Mouse (Mus musculus) MEL (cell line): ENCODE measurements around the gene Afg3l1. TPM values are rescaled to one million over a fixed set of nuclear protein-coding genes. Genes with fewer than 3 reads are reported as not detected.

ENCODE experiments used
- DNase-seq: peaks from one replicate; pipeline ENCODE4 v3.0.0; 2011; ENCODE audit warnings: low read depth, low spot score
- H3K27ac ChIP-seq: 2 replicates; pipeline ENCODE4 v1.5.1; 2012; ENCODE audit warnings: low read depth, mild to moderate bottlenecking, control low read depth, low read length, moderate library complexity; ENCODE audit not compliant: control insufficient read depth
- H3K27me3 ChIP-seq, 2 experiments: fragments of 150-350 bp in 1 of 2; sonication (generic) in 1 of 2; 2 replicates each; pipeline ENCODE4 v1.6.1; 2012; ENCODE audit warnings: low read length in 2 of 2, mild to moderate bottlenecking in 2 of 2, improper control_type of control experiment in 1 of 2, moderate library complexity in 1 of 2; ENCODE audit not compliant: insufficient read depth in 2 of 2, control insufficient read depth in 1 of 2
- H3K36me3 ChIP-seq, 2 experiments: 2 replicates each; pipeline ENCODE4 v1.6.1; 2012 to 2014; ENCODE audit warnings: low read length in 2 of 2, improper control_type of control experiment in 1 of 2, inconsistent platforms in 1 of 2, mild to moderate bottlenecking in 1 of 2; ENCODE audit not compliant: insufficient read depth in 2 of 2, control insufficient read depth in 1 of 2
- H3K4me1 ChIP-seq, 2 experiments: fragments of 150-350 bp in 1 of 2; sonication (generic) in 1 of 2; 2 replicates each; pipeline ENCODE4 v1.6.1; 2012; ENCODE audit warnings: low read length in 2 of 2, improper control_type of control experiment in 1 of 2, mild to moderate bottlenecking in 1 of 2; ENCODE audit not compliant: insufficient read depth in 2 of 2, control insufficient read depth in 1 of 2
- H3K4me3 ChIP-seq, 2 experiments: fragments of 150-350 bp in 1 of 2; sonication (generic) in 1 of 2; 2 replicates each; pipeline ENCODE4 v1.5.1; 2012; ENCODE audit warnings: low read depth in 2 of 2, low read length in 2 of 2, mild to moderate bottlenecking in 2 of 2, moderate library complexity in 2 of 2, control low read depth in 1 of 2, improper control_type of control experiment in 1 of 2; ENCODE audit not compliant: control insufficient read depth in 1 of 2, insufficient read depth in 1 of 2
- H3K79me2 ChIP-seq: 2 replicates; pipeline ENCODE4 v1.6.1; 2012; ENCODE audit warnings: mild to moderate bottlenecking, low read length, moderate library complexity; ENCODE audit not compliant: control insufficient read depth, poor library complexity, insufficient read depth
- H3K9ac ChIP-seq: 2 replicates; pipeline ENCODE4 v1.6.1; 2012; ENCODE audit warnings: low read depth, mild to moderate bottlenecking, control low read depth, low read length, moderate library complexity; ENCODE audit not compliant: control insufficient read depth, poor library complexity, severe bottlenecking
- H3K9me3 ChIP-seq: fragments of 150-350 bp; sonication (generic); replicated peaks from 2 replicates; pipeline ENCODE4 v1.6.1; 2012; ENCODE audit warnings: mild to moderate bottlenecking, low read length, improper control_type of control experiment, moderate library complexity; ENCODE audit not compliant: insufficient read depth
- BHLHE40 ChIP-seq: IDR thresholded peaks from 2 replicates; pipeline ENCODE4 v1.6.1; 2012; ENCODE audit warnings: low read depth, mild to moderate bottlenecking, inconsistent platforms, low read length, improper control_type of control experiment, borderline replicate concordance
- CHD1 ChIP-seq: IDR thresholded peaks from 2 replicates; pipeline ENCODE4 v1.6.1; 2012; ENCODE audit warnings: low read depth, mild to moderate bottlenecking, inconsistent platforms, low read length, improper control_type of control experiment
- CTCF ChIP-seq, 3 experiments: IDR thresholded peaks in 2 of 3; conservative IDR thresholded peaks in 1 of 3; 2 replicates each; pipeline ENCODE4 v1.5.1; 2011 to 2012; ENCODE audit warnings: low read length in 3 of 3, low read depth in 2 of 3, mild to moderate bottlenecking in 2 of 3, improper control_type of control experiment in 1 of 3, inconsistent platforms in 1 of 3, mixed read lengths in 1 of 3, moderate library complexity in 1 of 3; ENCODE audit not compliant: control insufficient read depth in 1 of 3, insufficient read depth in 1 of 3, poor library complexity in 1 of 3, severe bottlenecking in 1 of 3
- E2F4 ChIP-seq: IDR thresholded peaks from 2 replicates; pipeline ENCODE4 v1.6.1; 2011; ENCODE audit warnings: low read depth, low read length, improper control_type of control experiment, borderline replicate concordance
- ELF1 ChIP-seq: IDR thresholded peaks from 2 replicates; pipeline ENCODE4 v1.6.1; 2014; ENCODE audit warnings: low read depth, mild to moderate bottlenecking, inconsistent platforms, low read length, improper control_type of control experiment, moderate library complexity
- EP300 ChIP-seq, 2 experiments: IDR thresholded peaks; 2 replicates each; pipeline ENCODE4 v1.6.1; 2011; ENCODE audit warnings: improper control_type of control experiment in 2 of 2, low read length in 2 of 2, low read depth in 1 of 2, mild to moderate bottlenecking in 1 of 2
- GABPA ChIP-seq: IDR thresholded peaks from 2 replicates; pipeline ENCODE4 v1.6.1; 2012; ENCODE audit warnings: low read depth, mild to moderate bottlenecking, inconsistent platforms, low read length, improper control_type of control experiment, moderate library complexity
- HCFC1 ChIP-seq: IDR thresholded peaks from 2 replicates; pipeline ENCODE4 v1.6.1; 2012; ENCODE audit warnings: low read depth, mild to moderate bottlenecking, inconsistent platforms, low read length, improper control_type of control experiment, moderate library complexity
- JUND ChIP-seq: IDR thresholded peaks from 2 replicates; pipeline ENCODE4 v1.6.1; 2011; ENCODE audit warnings: low read depth, mild to moderate bottlenecking, improper control_type of control experiment, low read length
- KAT2A ChIP-seq: conservative IDR thresholded peaks from 2 replicates; pipeline ENCODE4 v1.6.1; 2012; ENCODE audit warnings: low read depth, low read length, improper control_type of control experiment, inconsistent platforms
- MAFK ChIP-seq: IDR thresholded peaks from 2 replicates; pipeline ENCODE4 v1.6.1; 2011; ENCODE audit warnings: low read depth, mild to moderate bottlenecking, low read length, improper control_type of control experiment, borderline replicate concordance
- MAX ChIP-seq: IDR thresholded peaks from 2 replicates; pipeline ENCODE4 v1.6.1; 2011; ENCODE audit warnings: low read length, improper control_type of control experiment
- MAZ ChIP-seq: IDR thresholded peaks from 2 replicates; pipeline ENCODE4 v1.6.1; 2012; ENCODE audit warnings: low read depth, mild to moderate bottlenecking, inconsistent platforms, low read length, improper control_type of control experiment
- MEF2A ChIP-seq: IDR thresholded peaks from 2 replicates; pipeline ENCODE4 v1.6.1; 2014; ENCODE audit warnings: low read depth, mild to moderate bottlenecking, inconsistent platforms, low read length, improper control_type of control experiment; ENCODE audit not compliant: poor library complexity, insufficient replicate concordance, severe bottlenecking; ENCODE audit errors: extremely low read depth
- MXI1 ChIP-seq: IDR thresholded peaks from 2 replicates; pipeline ENCODE4 v1.6.1; 2011; ENCODE audit warnings: mild to moderate bottlenecking, low read depth, low read length, improper control_type of control experiment
- MYB ChIP-seq: IDR thresholded peaks from 2 replicates; pipeline ENCODE4 v1.6.1; 2011; ENCODE audit warnings: mild to moderate bottlenecking, low read depth, low read length, improper control_type of control experiment
- MYC ChIP-seq: IDR thresholded peaks from 2 replicates; pipeline ENCODE4 v1.6.1; 2011; ENCODE audit warnings: low read depth, mild to moderate bottlenecking, low read length, improper control_type of control experiment, moderate library complexity
- NELFE ChIP-seq: IDR thresholded peaks from 2 replicates; pipeline ENCODE4 v1.6.1; 2011; ENCODE audit warnings: low read depth, low read length, improper control_type of control experiment
- NRF1 ChIP-seq: IDR thresholded peaks from 2 replicates; pipeline ENCODE4 v1.6.1; 2014; ENCODE audit warnings: low read depth, mild to moderate bottlenecking, inconsistent platforms, low read length, improper control_type of control experiment, moderate library complexity; ENCODE audit not compliant: poor library complexity, insufficient read depth, severe bottlenecking
- POLR2A ChIP-seq, 2 experiments: IDR thresholded peaks; 2 replicates each; pipeline ENCODE4 v1.6.1; 2011 to 2012; ENCODE audit warnings: low read length in 2 of 2, mild to moderate bottlenecking in 2 of 2, control low read depth in 1 of 2, improper control_type of control experiment in 1 of 2, low read depth in 1 of 2, moderate library complexity in 1 of 2; ENCODE audit not compliant: control insufficient read depth in 1 of 2, insufficient read depth in 1 of 2, poor library complexity in 1 of 2
- POLR2AphosphoS2 ChIP-seq: IDR thresholded peaks from 2 replicates; pipeline ENCODE4 v1.6.1; 2011; ENCODE audit warnings: low read length, improper control_type of control experiment
- POLR2AphosphoS5 ChIP-seq: IDR thresholded peaks from 2 replicates; pipeline ENCODE4 v1.6.1; 2012; ENCODE audit warnings: low read depth, borderline replicate concordance, mild to moderate bottlenecking, inconsistent platforms, low read length, moderate library complexity, mixed read lengths
- RAD21 ChIP-seq: IDR thresholded peaks from 2 replicates; pipeline ENCODE4 v1.6.1; 2011; ENCODE audit warnings: mild to moderate bottlenecking, low read depth, low read length, improper control_type of control experiment
- RCOR1 ChIP-seq: IDR thresholded peaks from 2 replicates; pipeline ENCODE4 v1.6.1; 2012; ENCODE audit warnings: low read depth, mild to moderate bottlenecking, inconsistent platforms, low read length, improper control_type of control experiment
- SIN3A ChIP-seq: IDR thresholded peaks from 2 replicates; pipeline ENCODE4 v1.6.1; 2012; ENCODE audit warnings: low read length, improper control_type of control experiment, inconsistent platforms
- SMC3 ChIP-seq: IDR thresholded peaks from 2 replicates; pipeline ENCODE4 v1.6.1; 2011; ENCODE audit warnings: low read depth, low read length, improper control_type of control experiment
- TAL1 ChIP-seq: IDR thresholded peaks from 2 replicates; pipeline ENCODE4 v1.6.1; 2012; ENCODE audit warnings: mild to moderate bottlenecking, inconsistent platforms, low read length, moderate library complexity, mixed read lengths
- TBP ChIP-seq: IDR thresholded peaks from 2 replicates; pipeline ENCODE4 v1.8.0; 2011; ENCODE audit warnings: low read depth, low read length, improper control_type of control experiment
- UBTF ChIP-seq: IDR thresholded peaks from 2 replicates; pipeline ENCODE4 v1.6.1; 2012; ENCODE audit warnings: low read depth, mild to moderate bottlenecking, inconsistent platforms, low read length, improper control_type of control experiment, moderate library complexity, borderline replicate concordance; ENCODE audit not compliant: insufficient read depth
- USF1 ChIP-seq: IDR thresholded peaks from 2 replicates; pipeline ENCODE4 v1.6.1; 2014; ENCODE audit warnings: low read depth, mild to moderate bottlenecking, inconsistent platforms, low read length, improper control_type of control experiment, moderate library complexity
- USF2 ChIP-seq, 2 experiments: IDR thresholded peaks; 2 replicates each; pipeline ENCODE4 v1.6.1; 2011 to 2012; ENCODE audit warnings: improper control_type of control experiment in 2 of 2, low read length in 2 of 2, borderline replicate concordance in 1 of 2, inconsistent platforms in 1 of 2, low read depth in 1 of 2, mild to moderate bottlenecking in 1 of 2; ENCODE audit not compliant: insufficient read depth in 1 of 2
- ZC3H11A ChIP-seq: IDR thresholded peaks from 2 replicates; pipeline ENCODE4 v1.6.1; 2012; ENCODE audit warnings: low read depth, mild to moderate bottlenecking, inconsistent platforms, low read length, improper control_type of control experiment
- ZKSCAN1 ChIP-seq: IDR thresholded peaks from 2 replicates; pipeline ENCODE4 v1.6.1; 2012; ENCODE audit warnings: low read depth, mild to moderate bottlenecking, inconsistent platforms, low read length, improper control_type of control experiment, moderate library complexity
- ZMIZ1 ChIP-seq: IDR thresholded peaks from 2 replicates; pipeline ENCODE4 v1.6.1; 2012; ENCODE audit warnings: low read depth, mild to moderate bottlenecking, inconsistent platforms, low read length, improper control_type of control experiment, moderate library complexity
- ZNF384 ChIP-seq: IDR thresholded peaks from 2 replicates; pipeline ENCODE4 v1.6.1; 2012; ENCODE audit warnings: low read depth, mild to moderate bottlenecking, inconsistent platforms, low read length, improper control_type of control experiment
- polyA plus RNA-seq, 2 experiments: library from polyadenylated mRNA; stranded (reverse) in 1 of 2; unstranded in 1 of 2; fragments of >175 nt in 1 of 2; fragments of >200 nt in 1 of 2; gene quantifications; 2 replicates each; pipeline versions ENCODE4 v1.2.1 to v1.2.4; 2012; ENCODE audit warnings: low replicate concordance in 2 of 2, low read depth in 1 of 2; ENCODE audit not compliant: insufficient read length in 2 of 2, insufficient read depth in 1 of 2, missing spikeins in 1 of 2
- total RNA-seq: library from RNA; depleted of rRNA; stranded (reverse); fragments of 300-350 nt; gene quantifications from 2 replicates; pipeline ENCODE4 v1.2.3, GENCODE M21; 2012; rRNA removed

The Afg3l1 gene
- total RNA-seq = 27.5 and 31.0 TPM in 2 replicates
- 10 to 100 TPM in 1 of 2 experiments, not detected in 1; 68.4 TPM for polyA plus RNA-seq

- H3K36me3 ChIP-seq = peaks cover 3 to 5% of the 10 kb centered on the region in 2 experiments; a peak in 2 of 4 replicates
- H3K27me3 ChIP-seq = no peaks in the 10 kb centered on the region
- peaks cover 0 to 8% of the 10 kb centered on the region in 2 experiments; a peak in 3 of 4 replicates for H3K4me1 ChIP-seq
- peak within 1 kb of the TSS; percentile 85 for H3K27ac ChIP-seq
- peak; percentile 86 to 98 for TF ChIP-seq POLR2A (IDR thresholded peaks at IDR 0.05; ENCODE audit: control insufficient read depth in 1 of 2, insufficient read depth in 1 of 2, low read depth in 1 of 2, low read length in 2 of 2, poor library complexity in 1 of 2)
- TF ChIP-seq RCOR1 = no peak
- no peak for TF ChIP-seq GABPA
- TF ChIP-seq POLR2AphosphoS2 = 0 out of 2 replicates have a peak, but pooled peaks have one; percentile 38
- no peak for TF ChIP-seq MYB
- no peak for TF ChIP-seq E2F4
- no peak for TF ChIP-seq CHD1
- TF ChIP-seq POLR2AphosphoS5 = no peak
- no peak; the same call in 1 of the 2 replicates for TF ChIP-seq KAT2A
- no peak for TF ChIP-seq UBTF
- peak; percentile 86 for TF ChIP-seq NELFE
- no peak for TF ChIP-seq EP300 (IDR thresholded peaks at IDR 0.05; ENCODE audit: low read depth in 1 of 2, low read length in 2 of 2)
- TF ChIP-seq TBP = peak; percentile 44; the same call in 1 of the 2 replicates
- peak; percentile 83 for TF ChIP-seq HCFC1
- no peak for TF ChIP-seq RAD21
- no peak for TF ChIP-seq USF1
- no peak for TF ChIP-seq BHLHE40
- TF ChIP-seq TAL1 = no peak
- TF ChIP-seq MAFK = no peak
- TF ChIP-seq ELF1 = peak; percentile 75
- TF ChIP-seq MAX = peak; percentile 66; the same call in 1 of the 2 replicates
- no peak for TF ChIP-seq CTCF (IDR thresholded peaks at IDR 0.05 in 2 of 3, conservative IDR thresholded peaks at IDR 0.05 in 1 of 3; ENCODE audit: control insufficient read depth in 1 of 3, insufficient read depth in 1 of 3, low read depth in 2 of 3, low read length in 3 of 3, poor library complexity in 1 of 3, severe bottlenecking in 1 of 3)
- no peak for TF ChIP-seq SMC3
- TF ChIP-seq ZMIZ1 = no peak
- TF ChIP-seq MAZ = peak; percentile 75; the same call in 1 of the 2 replicates
- TF ChIP-seq ZNF384 = no peak
- no peak; the same call in none of the 2 replicates for TF ChIP-seq MXI1
- TF ChIP-seq NRF1 = peak; percentile 90
- no peak for TF ChIP-seq JUND
- TF ChIP-seq MEF2A = no peak
- no peak for TF ChIP-seq ZC3H11A
- TF ChIP-seq USF2 (IDR thresholded peaks at IDR 0.05; ENCODE audit: borderline replicate concordance in 1 of 2, insufficient read depth in 1 of 2, low read depth in 1 of 2, low read length in 2 of 2) = no peak
- peak; percentile 85 for TF ChIP-seq SIN3A
- TF ChIP-seq MYC = peak; percentile 45; the same call in 1 of the 2 replicates
- TF ChIP-seq ZKSCAN1 = no peak
- peak within 1 kb of the TSS; percentile 71 to 76 for H3K4me3 ChIP-seq
- DNase-seq = peak; percentile 89
- H3K9ac ChIP-seq = peak within 1 kb of the TSS; percentile 84
- peaks cover 24% of the 10 kb centered on the region for H3K79me2 ChIP-seq
- no peaks in the 10 kb centered on the region for H3K9me3 ChIP-seq
These were observed at the start of gene Afg3l1 for GRCm38 (mm10) chr8:123477737-123478258. Gene Afg3l1, plus strand, starts transcription at chr8:123477903.
